8 mouse cellular contexts compared by ENCODE assay signal in genomic region chr12:8500597-8501570, GRCm38 (mm10). TPM values are rescaled to one million over a fixed set of nuclear protein-coding genes. Genes with fewer than 3 reads are reported as not detected.
A peak's percentile ranks its signal among the peaks of the same experiment; 100 is the strongest.
DNase-seq lines count a peak whose midpoint lies in the region; ATAC-seq lines count a peak whose summit lies in the region.

No protein-coding gene starts in this region.

- H3K9me3 ChIP-seq in forebrain, embryonic 13.5 days (replicated peaks) = no peaks in the 10 kb centered on the region
- H3K9me3 ChIP-seq in intestine, embryonic 14.5 days (ENCODE audit: control insufficient read depth, low read length) = no peaks in the 10 kb centered on the region

- peak; percentile 59 to 85 for DNase-seq in adrenal gland, adult (ENCODE audit: inconsistent age in 2 of 2, low spot score in 1 of 2)
- DNase-seq in adrenal gland, adult 18-20 months (ENCODE audit: low spot score in 2 of 2) = no peak
- DNase-seq in A20 (ENCODE audit: low read depth, low spot score) = peak; percentile 39
- DNase-seq in intestine, embryonic 14.5 days (ENCODE audit: low spot score) = no peak
- DNase-seq in right cerebral cortex, postnatal 10 days (ENCODE audit: low spot score in 2 of 2) = no peak

- peak overlapping the region; percentile 73 for H3K4me2 ChIP-seq in forebrain, embryonic 13.5 days
- peak overlapping the region; percentile 87 for H3K4me2 ChIP-seq in intestine, embryonic 14.5 days (ENCODE audit: low read length)

- no peaks in the 10 kb centered on the region for H3K27me3 ChIP-seq in forebrain, embryonic 13.5 days
- no peaks in the 10 kb centered on the region for H3K27me3 ChIP-seq in intestine, embryonic 14.5 days (replicated peaks; ENCODE audit: control insufficient read depth, insufficient read depth, low read length)

- H3K36me3 ChIP-seq in forebrain, embryonic 13.5 days (ENCODE audit: poor library complexity, severe bottlenecking) = no peaks in the 10 kb centered on the region
- no peaks in the 10 kb centered on the region for H3K36me3 ChIP-seq in intestine, embryonic 14.5 days (ENCODE audit: control insufficient read depth, insufficient read depth, low read length)
- H3K36me3 ChIP-seq in macrophage (ENCODE audit: inconsistent target) = no peaks in the 10 kb centered on the region

- H3K27ac ChIP-seq in forebrain, embryonic 13.5 days = peak overlapping the region; percentile 100
- peak overlapping the region; percentile 99 for H3K27ac ChIP-seq in intestine, embryonic 14.5 days (ENCODE audit: low read depth)
- H3K27ac ChIP-seq in macrophage = peak overlapping the region; percentile 96

- WGBS in forebrain, embryonic 13.5 days = 44% methylated on average over 17 of the region's 17 CpGs
- 53% methylated on average over 17 of the region's 17 CpGs for WGBS in intestine, embryonic 14.5 days
- 23% methylated on average over 17 of the region's 17 CpGs for WGBS in macrophage (ENCODE audit: missing documents)

- peak overlapping the region; percentile 70 for H3K9ac ChIP-seq in forebrain, embryonic 13.5 days
- peak overlapping the region; percentile 99 for H3K9ac ChIP-seq in intestine, embryonic 14.5 days (ENCODE audit: low read length)

- peaks cover 41% of the 10 kb centered on the region for H3K4me1 ChIP-seq in forebrain, embryonic 13.5 days
- H3K4me1 ChIP-seq in intestine, embryonic 14.5 days (replicated peaks; ENCODE audit: control insufficient read depth, insufficient read depth, low read length) = peaks cover 35% of the 10 kb centered on the region

- peaks cover 34% of the 10 kb centered on the region for H3K79me2 ChIP-seq in macrophage (ENCODE audit: inconsistent target)

- peak overlapping the region; percentile 86 for H3K4me3 ChIP-seq in forebrain, embryonic 13.5 days
- peak overlapping the region; percentile 86 for H3K4me3 ChIP-seq in intestine, embryonic 14.5 days (ENCODE audit: low read depth, low read length)
- H3K4me3 ChIP-seq in macrophage (ENCODE audit: inconsistent target) = peak overlapping the region; percentile 55

- no peak for ATAC-seq in forebrain, embryonic 13.5 days
- no peak for ATAC-seq in intestine, embryonic 14.5 days (replicated peaks; ENCODE audit: low FRiP score, low TSS enrichment, low read depth)
- ATAC-seq in megakaryocyte-erythroid progenitor cell, adult 5-6 weeks (replicated peaks; ENCODE audit: low FRiP score, low TSS enrichment, poor library complexity, severe bottlenecking) = no peak

RNA-seq across cellular contexts. Expression of gene Rhob, which starts 1.1 kb away (rescaled TPM):
- total RNA-seq in adrenal gland, adult 18-20 months (2021) = 100 to 1,000 TPM; 186 to 189 TPM
- polyA plus RNA-seq in forebrain, embryonic 13.5 days (2015; fragmentation: Nextera tagmentation; extraction: Ambion mirVana) = 40.4 and 42.3 TPM in 2 replicates
- polyA plus RNA-seq in intestine, embryonic 14.5 days (2014; fragmentation: Nextera tagmentation; extraction: Ambion mirVana) = 46.5 and 50.5 TPM in 2 replicates
- 100 to 1,000 TPM in 6 of 26 experiments, 10 to 100 TPM in 20; 29.2 to 170 (median 66.5) TPM for total RNA-seq in macrophage (2018; cell fraction: chromatin; rRNA removed)
- 100 to 1,000 TPM in 16 of 26 experiments, 10 to 100 TPM in 10; 69.8 to 600 (median 172) TPM for total RNA-seq in macrophage (2018; cell fraction: cytosol; rRNA removed)
- 100 to 1,000 TPM in 18 of 26 experiments, 10 to 100 TPM in 8; 52.3 to 342 (median 141) TPM for total RNA-seq in macrophage (2018; cell fraction: nucleus; rRNA removed)
- polyA plus RNA-seq in macrophage (2018) = 52.5 to 182 TPM (median 116 TPM) in 3 replicates
- total RNA-seq in megakaryocyte-erythroid progenitor cell, adult 5-6 weeks (2014; fragmentation: Nextera tagmentation) = 4.2 and 5.1 TPM in 2 replicates
- 23.1 TPM in 2 replicates for total RNA-seq in megakaryocyte-erythroid progenitor cell, adult 5-6 weeks (2017)

Comparison
In these comparisons a context has a peak if more than half of its experiments do, and no peak if none do; other contexts are left out.
1. DNase-seq: peak in adrenal gland, adult (2 of 2) and A20 (single experiment); none in adrenal gland, adult 18-20 months (0 of 2), intestine, embryonic 14.5 days (single experiment) and right cerebral cortex, postnatal 10 days (0 of 2).
2. Peak in every context shown above with its lines, with median percentiles within 50 percentile points of each other: H3K27ac ChIP-seq and H3K4me3 ChIP-seq.